Mouse (Mus musculus) natural killer cell, adult 2 months (primary cell): ENCODE data around the gene Hsf2bp.

Experiments used
- DNase-seq, 2 experiments: peaks; one replicate each; pipeline ENCODE4 v3.0.0; 2022; ENCODE audit warnings: low spot score in 2 of 2

Hsf2bp gene

GRCm38 (mm10) chr17:31938539-31939260 is 97.4 kb downstream of the Hsf2bp start:
- no peak for DNase-seq

GRCm38 (mm10) chr17:31937141-31937554 is 99.0 kb downstream of the Hsf2bp start:
- peak in 1 of 2 experiments; percentile 14 for DNase-seq

- no peak for DNase-seq
Measured at GRCm38 (mm10) chr17:31935841-31936240, 100.3 kb downstream of the Hsf2bp start.

- DNase-seq, result no peak
Measured at GRCm38 (mm10) chr17:31935091-31935830, 100.9 kb downstream of the Hsf2bp start.

- DNase-seq, result no peak
Measured at GRCm38 (mm10) chr17:31933956-31934355, 102.2 kb downstream of the Hsf2bp start.

GRCm38 (mm10) chr17:31931499-31931898 is 104.7 kb downstream of the Hsf2bp start:
- DNase-seq, result no peak

GRCm38 (mm10) chr17:31929844-31930715 is 106.1 kb downstream of the Hsf2bp start:
- DNase-seq, result no peak

GRCm38 (mm10) chr17:31929032-31929431 is 107.1 kb downstream of the Hsf2bp start:
- DNase-seq, result no peak

GRCm38 (mm10) chr17:31927895-31928626 is 108.1 kb downstream of the Hsf2bp start:
- DNase-seq, result no peak

- DNase-seq, result no peak
Measured at GRCm38 (mm10) chr17:31924229-31924628, 111.9 kb downstream of the Hsf2bp start.

GRCm38 (mm10) chr17:31923310-31923970 is 112.7 kb downstream of the Hsf2bp start:
- no peak for DNase-seq

- DNase-seq, result no peak
Measured at GRCm38 (mm10) chr17:31920589-31921190, 115.5 kb downstream of the Hsf2bp start.

GRCm38 (mm10) chr17:31919599-31919998 is 116.5 kb downstream of the Hsf2bp start:
- no peak for DNase-seq

- no peak for DNase-seq
Measured at GRCm38 (mm10) chr17:31918374-31918773, 117.8 kb downstream of the Hsf2bp start.

- DNase-seq, result no peak
Measured at GRCm38 (mm10) chr17:31916461-31916775, 119.7 kb downstream of the Hsf2bp start.

GRCm38 (mm10) chr17:31915756-31916460 is 120.2 kb downstream of the Hsf2bp start:
- no peak for DNase-seq

GRCm38 (mm10) chr17:31914323-31914722 is 121.8 kb downstream of the Hsf2bp start:
- DNase-seq, result no peak

- no peak for DNase-seq
Measured at GRCm38 (mm10) chr17:31912881-31913662, 123.1 kb downstream of the Hsf2bp start.

- no peak for DNase-seq
Measured at GRCm38 (mm10) chr17:31912387-31912786, 123.8 kb downstream of the Hsf2bp start.
